In genomic region chr2:72499782-72500411, GRCm38 (mm10) we compare ENCODE assay signal across 10 mouse cellular contexts. TPM values are rescaled to one million over a fixed set of nuclear protein-coding genes. Genes with fewer than 3 reads are reported as not detected.
DNase-seq lines count a peak whose midpoint lies in the region; ATAC-seq lines count a peak whose summit lies in the region.
"Had no signal": no experiment of that assay in that cellular context is flagged by ENCODE, and none has a peak within 500 bp of the region (broad histone marks: within the 10 kb centered on the region; RNA-seq: fewer than 3 reads in every experiment).

No protein-coding gene starts in this region.

- no peak for DNase-seq in heart, adult 8-10 months (ENCODE audit: low spot score)
- no peak for DNase-seq in embryonic facial prominence, embryonic 10.5 days (ENCODE audit: low spot score)
- no peak for DNase-seq in layer of hippocampus, postnatal 10 days (ENCODE audit: low spot score in 2 of 2)
- DNase-seq in urinary bladder, postnatal 14 days (ENCODE audit: low spot score): no peak
- DNase-seq in lung, postnatal 36 days: no peak
- DNase-seq: gastrocnemius, adult 2 months; kidney, postnatal 10 days had no signal

- peaks cover 25% of the 10 kb centered on the region for H3K27me3 ChIP-seq in heart, embryonic 12.5 days (replicated peaks)
- H3K27me3 ChIP-seq in embryonic facial prominence, embryonic 10.5 days (replicated peaks; ENCODE audit: low read depth, poor library complexity, severe bottlenecking): peaks cover 72% of the 10 kb centered on the region
- H3K27me3 ChIP-seq in hindbrain, embryonic 13.5 days: peaks cover 51% of the 10 kb centered on the region
- peaks cover 7% of the 10 kb centered on the region; the same call in 1 of the 2 replicates for H3K27me3 ChIP-seq in midbrain, embryonic 15.5 days (replicated peaks)

- no peak overlapping the region for H3K4me3 ChIP-seq in heart, embryonic 12.5 days
- H3K4me3 ChIP-seq in embryonic facial prominence, embryonic 10.5 days: peak overlapping the region; percentile 46
- H3K4me3 ChIP-seq in hindbrain, embryonic 13.5 days: peak overlapping the region; percentile 28
- H3K4me3 ChIP-seq in midbrain, embryonic 15.5 days: no peak overlapping the region
- H3K4me3 ChIP-seq: gastrocnemius, adult 2 months had no signal

- peak overlapping the region; percentile 66 for H3K4me2 ChIP-seq in heart, embryonic 12.5 days
- H3K4me2 ChIP-seq in hindbrain, embryonic 13.5 days: peak overlapping the region; percentile 61
- peak overlapping the region; percentile 51 for H3K4me2 ChIP-seq in midbrain, embryonic 15.5 days

- no peaks in the 10 kb centered on the region for H3K9me3 ChIP-seq in heart, embryonic 12.5 days (replicated peaks)
- no peaks in the 10 kb centered on the region for H3K9me3 ChIP-seq in embryonic facial prominence, embryonic 10.5 days
- H3K9me3 ChIP-seq in hindbrain, embryonic 13.5 days: no peaks in the 10 kb centered on the region
- H3K9me3 ChIP-seq in midbrain, embryonic 15.5 days: no peaks in the 10 kb centered on the region

- ATAC-seq in heart, embryonic 12.5 days (ENCODE audit: insufficient number of reproducible peaks, low FRiP score): no peak
- ATAC-seq in hindbrain, embryonic 13.5 days (ENCODE audit: low FRiP score): no peak
- 0 out of 2 replicates have a peak, but pooled peaks have one; percentile 17 for ATAC-seq in midbrain, embryonic 15.5 days (replicated peaks)

- no peaks in the 10 kb centered on the region for H3K36me3 ChIP-seq in heart, embryonic 12.5 days
- H3K36me3 ChIP-seq in embryonic facial prominence, embryonic 10.5 days (replicated peaks): no peaks in the 10 kb centered on the region
- H3K36me3 ChIP-seq in hindbrain, embryonic 13.5 days: no peaks in the 10 kb centered on the region
- H3K36me3 ChIP-seq in midbrain, embryonic 15.5 days (replicated peaks): no peaks in the 10 kb centered on the region

- H3K27ac ChIP-seq in heart, embryonic 12.5 days (ENCODE audit: poor library complexity, severe bottlenecking): no peak overlapping the region
- H3K27ac ChIP-seq in embryonic facial prominence, embryonic 10.5 days (replicated peaks): no peak overlapping the region
- H3K27ac ChIP-seq in hindbrain, embryonic 13.5 days: no peak overlapping the region
- H3K27ac ChIP-seq in midbrain, embryonic 15.5 days: no peak overlapping the region
- H3K27ac ChIP-seq: gastrocnemius, adult 2 months had no signal

- peaks cover 3% of the 10 kb centered on the region; the same call in 1 of the 2 replicates for H3K4me1 ChIP-seq in heart, embryonic 12.5 days (replicated peaks)
- H3K4me1 ChIP-seq in embryonic facial prominence, embryonic 10.5 days: peaks cover 19% of the 10 kb centered on the region
- H3K4me1 ChIP-seq in hindbrain, embryonic 13.5 days (replicated peaks): peaks cover 12% of the 10 kb centered on the region
- peaks cover 11% of the 10 kb centered on the region for H3K4me1 ChIP-seq in midbrain, embryonic 15.5 days

- no peak overlapping the region for H3K9ac ChIP-seq in heart, embryonic 12.5 days
- H3K9ac ChIP-seq in hindbrain, embryonic 13.5 days: no peak overlapping the region; the same call in 1 of the 2 replicates
- no peak overlapping the region for H3K9ac ChIP-seq in midbrain, embryonic 15.5 days

- 33% methylated on average over 8 of the region's 8 CpGs for WGBS in heart, embryonic 12.5 days
- 17% methylated on average over 8 of the region's 8 CpGs for WGBS in embryonic facial prominence, embryonic 10.5 days
- WGBS in hindbrain, embryonic 13.5 days: 8% methylated on average over 8 of the region's 8 CpGs
- 6% methylated on average over 8 of the region's 8 CpGs for WGBS in midbrain, embryonic 15.5 days

RNA-seq across cellular contexts. Expression of gene Cdca7, which starts 23.9 kb away (rescaled TPM):
- 58.5 and 59.3 TPM in 2 replicates for polyA plus RNA-seq in heart, embryonic 12.5 days (2016; fragmentation: Nextera tagmentation; extraction: Ambion mirVana)
- 1 to 10 TPM in 3 of 4 experiments, under 1 TPM in 1; 1.00 to 3.1 (median 1.2) TPM for total RNA-seq in heart, adult 8-10 months (2022)
- 252 and 257 TPM in 2 replicates for polyA plus RNA-seq in embryonic facial prominence, embryonic 10.5 days (2016; fragmentation: Nextera tagmentation; extraction: Ambion mirVana)
- 29.3 and 30.2 TPM in 2 replicates for polyA plus RNA-seq in hindbrain, embryonic 13.5 days (2015; fragmentation: Nextera tagmentation; extraction: Ambion mirVana)
- 21.3 and 21.5 TPM in 2 replicates for polyA plus RNA-seq in midbrain, embryonic 15.5 days (2015; fragmentation: Nextera tagmentation; extraction: Ambion mirVana)
- total RNA-seq in layer of hippocampus, postnatal 10 days (2021): 1 to 10 TPM; 8.0 to 9.8 TPM

Comparison
In these comparisons a context has a peak if more than half of its experiments do, and no peak if none do; other contexts are left out.
1. H3K4me3 ChIP-seq: peak in embryonic facial prominence, embryonic 10.5 days (single experiment) and hindbrain, embryonic 13.5 days (single experiment); none in heart, embryonic 12.5 days (single experiment) and midbrain, embryonic 15.5 days (single experiment).
2. Peak in every context shown above with its lines, with median percentiles within 50 percentile points of each other: H3K4me2 ChIP-seq.